Mouse (Mus musculus) heart, adult 9 months (tissue): ENCODE data around the gene Podn.
"Not testable (repeated sequence)": the region's sequence is repeated elsewhere in the genome, so short reads cannot be mapped to it uniquely, and the experiment has no call there.

ENCODE experiments used
- DNase-seq, 2 experiments: peaks; one replicate each; pipeline ENCODE4 v3.0.0; 2022; ENCODE audit warnings: low spot score in 2 of 2

Podn gene

GRCm38 (mm10) chr4:108096345-108096744 lies at the start of gene Podn:
Podn (minus strand) TSS chr4:108096445.
- no peak for DNase-seq

DNA sequence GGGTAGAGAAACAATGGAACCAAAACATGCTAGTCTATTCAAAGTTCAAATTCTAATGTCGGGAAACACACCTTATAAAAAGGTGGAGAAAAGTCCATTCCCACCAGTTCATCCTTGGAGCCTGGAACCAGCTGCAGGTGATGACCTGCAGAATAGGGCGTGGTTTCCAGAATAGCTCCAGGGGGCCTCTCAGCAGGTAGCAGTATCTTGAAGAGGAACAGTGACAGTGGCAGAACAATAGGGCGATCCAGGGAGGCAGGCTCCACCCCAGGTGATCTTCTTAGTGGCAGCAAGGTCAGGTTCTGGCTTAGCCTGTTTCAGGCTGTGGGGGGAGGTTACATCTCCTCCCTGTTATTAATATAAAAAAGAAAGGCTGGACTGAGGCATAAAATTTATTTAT lies 49.3 kb upstream of the Podn start:
- not testable (repeated sequence) for DNase-seq

DNA sequence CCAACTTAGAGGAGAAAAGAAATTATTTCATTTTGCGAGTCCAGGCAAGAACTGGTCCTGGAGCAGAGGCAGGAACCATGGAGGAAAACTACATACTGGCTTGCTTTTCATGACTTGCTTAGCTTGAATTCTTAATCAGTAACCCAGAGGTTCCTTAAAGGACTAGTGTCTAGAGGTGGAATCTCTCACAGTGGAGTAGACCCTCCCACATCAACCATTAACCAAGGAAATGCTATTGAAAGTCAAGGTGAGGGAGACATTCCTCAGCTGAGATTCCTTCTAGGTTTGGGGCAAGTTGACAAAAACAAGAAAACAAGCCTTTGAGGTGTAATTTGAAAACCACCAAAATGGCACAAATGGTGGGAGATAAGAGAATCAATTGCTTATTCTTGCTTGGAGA lies 48.6 kb upstream of the Podn start, which contains the start of gene Scp2:
Scp2 (minus strand) TSS at position 119 of the 400 bp plus-strand sequence.
- DNase-seq = no peak

- DNase-seq = no peak
These were observed 47.5 kb upstream of the Podn start for GRCm38 (mm10) chr4:108143778-108144177.

GRCm38 (mm10) chr4:108143178-108143577 lies 46.9 kb upstream of the Podn start:
- DNase-seq = not testable (repeated sequence)

GRCm38 (mm10) chr4:108136938-108137337 lies 40.7 kb upstream of the Podn start:
- no peak for DNase-seq

DNA sequence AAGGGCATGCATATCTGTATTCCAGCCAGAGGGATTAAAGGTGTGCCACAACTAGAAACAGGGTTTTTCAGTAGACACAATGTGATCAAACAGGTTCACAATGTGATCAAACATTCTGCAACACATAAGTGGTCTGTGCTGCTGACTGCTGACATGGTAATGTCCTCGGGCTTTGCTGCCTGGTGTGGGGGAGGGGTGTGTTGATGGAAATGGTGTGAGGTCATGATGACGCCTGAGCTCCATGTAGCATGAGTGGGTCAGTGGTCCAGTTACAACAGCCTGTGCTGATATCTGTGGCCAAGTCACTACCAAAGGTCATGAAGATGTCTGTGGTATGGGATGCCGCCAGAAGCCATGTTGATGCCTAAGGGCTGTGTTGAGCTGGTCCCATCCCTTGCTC lies 34.2 kb upstream of the Podn start:
- DNase-seq = no peak

DNA sequence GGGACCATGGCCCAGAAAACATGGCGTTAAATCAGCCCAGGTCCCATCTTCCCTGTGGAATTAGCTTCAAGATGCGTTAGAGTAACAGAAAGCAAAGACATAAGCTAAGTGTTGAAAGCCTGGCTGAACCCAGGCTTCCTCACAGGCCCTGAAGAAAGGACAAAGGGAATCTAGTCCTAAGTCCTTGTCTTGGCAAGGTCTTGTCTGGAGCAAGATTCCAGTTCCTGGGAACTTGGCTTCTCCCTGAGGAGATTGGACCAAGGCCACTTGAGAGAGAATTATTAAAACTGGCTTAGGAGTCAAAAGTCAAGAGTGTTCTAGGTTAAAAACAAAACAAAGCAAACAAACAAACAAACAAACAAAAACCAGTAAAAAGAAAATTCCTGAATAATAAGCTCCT lies 32.1 kb upstream of the Podn start:
- peak; percentile 10 to 18 for DNase-seq

DNA sequence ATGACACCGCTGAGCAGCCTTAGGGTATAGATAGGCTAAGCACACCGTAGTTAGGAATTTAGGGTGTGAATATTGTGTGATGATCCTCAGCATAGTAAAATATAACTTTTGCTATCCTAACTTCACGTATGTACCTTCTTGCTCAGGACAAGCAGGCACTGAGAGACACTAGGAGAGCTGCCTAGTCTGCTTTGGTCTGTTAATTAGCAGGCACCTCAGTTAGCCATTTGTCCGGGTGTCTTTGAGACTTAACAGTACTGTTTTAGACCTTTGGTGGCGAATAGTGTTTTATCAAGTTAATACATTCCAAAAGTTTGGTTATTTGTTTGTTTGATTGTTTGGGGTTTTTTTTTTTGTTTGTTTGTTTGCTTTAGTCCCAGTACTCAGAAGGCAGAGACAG lies 31.3 kb upstream of the Podn start:
- no peak for DNase-seq

DNA sequence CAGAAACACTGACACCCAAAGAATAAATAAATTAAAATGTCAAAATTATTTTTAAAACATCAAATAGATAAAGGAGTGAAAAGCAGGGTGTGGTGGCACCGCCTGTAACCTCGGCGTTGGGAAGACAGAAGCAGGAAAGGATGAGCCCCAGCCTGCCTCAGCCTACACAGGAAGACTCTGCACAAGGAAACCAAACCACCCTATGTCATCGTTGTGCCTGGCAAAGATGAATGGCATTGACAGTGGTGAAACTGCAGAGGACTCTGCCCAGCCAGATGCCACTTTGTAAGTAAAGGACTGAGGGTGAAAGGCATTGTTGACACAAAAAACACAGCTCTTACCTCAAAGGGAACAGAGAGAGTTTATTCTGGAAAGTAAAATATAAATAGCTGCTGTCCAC lies 30.0 kb upstream of the Podn start:
- DNase-seq = no peak

DNA sequence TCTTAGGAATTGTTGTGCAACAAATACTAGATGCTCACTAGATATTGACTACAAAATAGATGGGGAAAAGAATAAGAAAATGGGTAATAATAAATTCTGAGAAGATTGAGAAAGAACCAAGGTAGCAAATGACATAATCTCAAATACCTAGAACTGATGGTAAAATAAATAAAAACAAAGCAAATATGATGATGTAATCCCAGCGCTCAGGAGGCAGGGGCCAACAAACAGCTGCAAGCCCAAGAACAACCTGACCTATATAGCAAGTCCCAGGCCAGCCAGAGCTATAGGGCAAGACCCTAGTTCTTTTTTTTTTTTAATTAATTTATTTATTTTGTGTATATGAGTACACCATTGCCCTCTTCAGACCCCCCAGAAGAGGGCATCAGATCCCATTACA lies 27.9 kb upstream of the Podn start:
- no peak for DNase-seq

- DNase-seq = peak; percentile 94 to 95
These were observed 22.0 kb upstream of the Podn start for GRCm38 (mm10) chr4:108117924-108118876.

DNA sequence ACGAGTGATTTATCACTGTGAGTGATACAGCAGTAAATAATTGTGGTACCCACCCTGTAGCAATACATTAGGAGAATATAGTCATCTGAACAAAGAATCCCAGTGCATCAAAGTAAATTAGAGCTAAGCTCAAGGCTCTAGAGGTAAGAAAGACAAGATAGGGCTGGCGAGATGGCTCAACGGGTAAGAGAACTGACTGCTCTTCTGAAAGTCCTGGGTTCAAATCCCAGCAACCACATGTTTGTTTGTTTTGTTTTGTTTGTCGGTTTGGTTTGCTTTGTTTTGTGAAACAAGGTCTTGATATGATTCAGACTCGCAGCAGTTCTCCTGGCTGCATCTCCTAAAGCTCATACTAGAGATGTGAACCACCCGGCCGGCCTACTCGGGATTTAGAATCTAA lies 21.2 kb upstream of the Podn start:
- DNase-seq = no peak

- no peak for DNase-seq
These were observed 20.2 kb upstream of the Podn start for GRCm38 (mm10) chr4:108116466-108116865.

- DNase-seq = no peak
These were observed 14.5 kb upstream of the Podn start for GRCm38 (mm10) chr4:108110706-108111105.

GRCm38 (mm10) chr4:108109728-108110127 lies 13.5 kb upstream of the Podn start:
- no peak for DNase-seq

DNA sequence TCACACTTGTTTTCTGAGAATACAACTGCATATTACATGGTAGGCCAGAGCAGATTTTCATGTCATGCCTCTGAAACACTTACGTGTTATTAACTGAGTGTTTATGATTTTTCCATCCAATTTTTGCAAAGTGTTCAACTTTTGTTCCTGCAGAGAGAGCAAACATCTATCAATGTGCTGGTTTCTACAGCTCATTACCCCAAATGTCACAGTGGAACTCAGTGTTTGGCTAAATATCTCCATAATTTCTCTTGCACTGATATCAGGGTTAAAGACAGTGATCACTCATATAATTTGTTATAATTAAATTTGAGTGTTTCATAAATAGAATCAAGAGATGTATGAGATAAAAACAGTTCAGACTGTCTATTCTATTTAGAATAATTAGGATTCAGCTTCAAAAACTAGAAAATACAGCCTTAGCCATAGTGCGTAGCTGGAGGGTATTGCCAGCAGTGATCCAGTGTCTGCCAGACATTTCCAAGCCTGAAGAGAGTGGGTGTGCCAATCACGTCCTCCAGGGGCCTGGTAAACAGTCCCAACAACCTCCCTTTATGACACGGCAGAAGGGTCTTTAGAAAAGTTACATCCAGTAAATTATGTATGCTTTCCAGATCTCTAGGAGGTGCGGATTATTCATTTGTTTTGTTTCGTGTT lies 3.4 kb downstream of the Podn start:
- DNase-seq = no peak

- no peak for DNase-seq
These were observed 12.3 kb downstream of the Podn start for GRCm38 (mm10) chr4:108083993-108084392.

DNA sequence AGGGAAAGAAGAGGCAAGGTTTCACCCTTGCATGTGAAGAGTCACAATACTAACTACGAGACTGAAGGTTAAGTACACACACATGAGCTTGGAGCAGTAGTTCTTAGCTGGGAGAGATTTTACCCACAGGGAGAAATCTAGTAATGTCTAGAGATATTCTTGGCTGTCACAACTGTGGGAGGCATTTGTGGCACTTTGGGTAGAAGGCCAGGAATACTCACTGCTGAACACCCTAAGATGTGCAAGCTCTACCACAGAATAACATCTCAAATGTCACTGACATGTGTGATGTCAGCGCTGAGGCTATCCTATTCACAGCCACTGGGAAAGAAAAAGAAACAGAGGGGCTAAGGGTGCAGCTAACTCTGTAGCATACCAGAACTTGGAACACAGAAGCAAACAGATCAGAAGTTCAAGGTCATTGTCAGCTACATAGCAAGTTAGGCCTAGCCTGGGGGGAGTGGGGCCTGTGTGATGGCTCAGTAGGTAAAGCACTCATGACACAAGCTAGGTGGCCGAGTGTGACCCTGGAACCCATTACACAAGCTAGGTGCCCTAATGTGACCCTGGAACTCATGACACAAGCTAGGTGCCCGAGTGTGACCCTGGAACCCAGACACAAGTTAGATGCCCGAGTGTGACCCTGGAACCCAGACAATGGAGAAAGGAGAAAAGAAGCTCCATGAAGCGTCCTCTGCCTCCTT lies 13.1 kb downstream of the Podn start:
- DNase-seq = no peak

DNA sequence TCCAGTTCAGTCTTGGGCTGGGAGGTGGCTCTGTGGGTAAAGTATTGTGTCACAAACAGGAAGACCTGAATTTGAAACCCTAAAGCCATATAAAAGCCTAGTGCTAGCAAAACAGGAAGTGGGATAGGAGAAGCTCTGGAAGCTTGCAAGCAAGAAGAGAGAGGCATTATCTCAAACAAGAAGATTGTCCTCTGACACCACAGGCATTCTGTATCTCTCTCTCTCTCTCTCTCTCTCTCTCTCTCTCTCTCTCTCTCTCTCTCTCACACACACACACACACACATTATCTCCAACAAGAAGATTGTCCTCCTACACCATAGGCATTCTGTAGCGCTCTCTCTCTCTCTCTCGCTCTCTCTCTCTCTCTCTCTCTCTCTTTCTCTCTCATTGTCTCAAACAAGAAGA lies 13.8 kb downstream of the Podn start:
- DNase-seq = no peak

- DNase-seq = no peak
These were observed 15.4 kb downstream of the Podn start for GRCm38 (mm10) chr4:108080876-108081275.

DNA sequence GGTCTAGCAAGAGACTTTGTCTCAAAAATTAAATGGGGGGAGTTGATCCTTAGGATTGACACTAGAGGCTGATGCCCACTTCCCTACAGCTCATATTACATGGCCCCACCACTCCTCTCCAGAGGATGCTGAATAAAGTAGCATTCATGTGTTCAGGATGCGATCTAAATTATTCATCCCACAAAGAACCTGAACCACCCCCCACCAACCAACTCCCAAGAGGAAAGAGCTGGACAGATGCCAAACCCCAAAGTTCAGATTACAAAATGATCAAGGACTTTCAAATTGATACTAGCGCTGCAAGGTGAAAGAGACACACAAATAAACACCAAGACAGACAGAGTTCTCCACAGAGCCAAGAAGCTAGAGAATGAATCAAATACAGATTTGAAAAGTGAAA lies 16.5 kb downstream of the Podn start:
- no peak for DNase-seq
